Mouse (Mus musculus) kidney, postnatal 25 days (tissue): ENCODE results near the gene Myo1h.

Source experiments
- DNase-seq, 2 experiments: peaks; one replicate each; pipeline ENCODE4 v3.0.0; 2021; ENCODE audit warnings: mixed read lengths in 2 of 2

The Myo1h gene

DNA sequence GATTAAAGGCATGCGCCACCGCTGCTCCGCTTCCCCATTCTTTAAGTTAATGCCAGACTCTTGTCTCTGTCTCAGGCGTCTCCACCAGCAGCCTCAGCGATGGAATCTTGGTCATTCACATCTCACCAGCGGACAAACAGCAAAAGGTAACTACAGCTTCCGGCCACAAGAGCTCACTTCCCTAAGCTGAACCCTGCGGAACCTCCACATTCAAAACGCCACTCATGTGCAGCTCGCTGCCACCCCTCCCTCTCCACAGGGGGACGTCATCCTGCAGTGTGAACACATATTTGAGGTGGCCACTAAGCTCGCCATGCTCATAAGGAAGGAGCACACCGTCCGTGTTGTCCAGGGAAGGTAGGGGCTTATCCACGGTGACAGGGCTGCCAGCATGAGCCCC, 72.0 kb downstream of the Myo1h start:
- no peak for DNase-seq

DNA sequence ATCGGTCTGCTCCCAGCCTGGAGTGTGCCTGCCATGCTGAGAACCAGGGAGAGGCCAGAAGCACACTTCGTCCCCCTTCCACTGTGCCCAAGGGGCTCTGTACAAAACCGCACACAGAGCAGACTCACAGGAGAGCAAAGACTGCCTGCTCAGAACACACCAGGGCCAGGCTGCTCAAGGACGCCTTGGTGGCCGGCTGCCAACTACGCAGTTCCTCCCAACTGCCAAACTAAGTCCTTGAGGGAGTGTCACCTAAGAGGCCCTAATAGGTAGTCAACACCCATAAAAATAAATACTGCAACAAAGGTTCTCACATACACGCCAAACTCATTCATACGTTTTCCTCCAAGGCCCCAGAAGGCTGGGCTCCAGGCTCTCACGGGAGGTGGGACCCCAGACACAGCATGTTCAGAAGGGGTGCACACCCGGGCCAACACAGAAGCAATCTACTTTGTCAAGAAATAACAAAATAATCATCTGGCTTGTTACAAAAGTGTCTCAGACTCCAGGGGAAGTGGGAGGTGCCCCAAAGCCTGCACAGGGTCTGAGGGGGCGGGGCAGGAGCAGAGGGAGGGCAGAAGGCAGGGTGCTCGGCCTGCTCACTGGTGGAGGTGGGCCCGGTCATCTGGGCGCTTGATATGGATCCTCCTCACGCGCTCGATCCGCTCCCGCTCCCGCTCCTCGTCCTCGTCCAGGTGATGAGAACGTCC, 76.2 kb downstream of the Myo1h start:
- peak; percentile 59 to 67 for DNase-seq

DNA sequence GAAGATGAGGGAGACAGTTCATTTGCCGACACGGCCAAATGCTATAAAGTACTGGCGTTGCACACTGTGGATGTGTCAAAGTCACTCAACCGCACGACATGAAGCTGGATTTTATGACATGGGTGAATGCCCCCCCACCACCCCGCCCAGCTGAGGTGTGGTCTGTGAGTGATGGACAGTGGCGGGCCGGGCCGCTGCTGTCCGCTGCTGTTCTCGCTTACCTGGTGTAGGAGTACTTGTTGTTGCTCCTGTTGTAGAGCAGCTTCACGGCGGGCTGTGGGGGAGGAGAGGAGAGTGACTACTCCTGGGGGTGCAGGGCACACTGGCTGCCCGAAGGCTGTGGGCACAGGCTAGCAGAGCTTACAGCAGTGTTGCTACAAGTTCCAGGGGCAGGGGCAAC, 79.2 kb downstream of the Myo1h start:
- DNase-seq: no peak

DNA sequence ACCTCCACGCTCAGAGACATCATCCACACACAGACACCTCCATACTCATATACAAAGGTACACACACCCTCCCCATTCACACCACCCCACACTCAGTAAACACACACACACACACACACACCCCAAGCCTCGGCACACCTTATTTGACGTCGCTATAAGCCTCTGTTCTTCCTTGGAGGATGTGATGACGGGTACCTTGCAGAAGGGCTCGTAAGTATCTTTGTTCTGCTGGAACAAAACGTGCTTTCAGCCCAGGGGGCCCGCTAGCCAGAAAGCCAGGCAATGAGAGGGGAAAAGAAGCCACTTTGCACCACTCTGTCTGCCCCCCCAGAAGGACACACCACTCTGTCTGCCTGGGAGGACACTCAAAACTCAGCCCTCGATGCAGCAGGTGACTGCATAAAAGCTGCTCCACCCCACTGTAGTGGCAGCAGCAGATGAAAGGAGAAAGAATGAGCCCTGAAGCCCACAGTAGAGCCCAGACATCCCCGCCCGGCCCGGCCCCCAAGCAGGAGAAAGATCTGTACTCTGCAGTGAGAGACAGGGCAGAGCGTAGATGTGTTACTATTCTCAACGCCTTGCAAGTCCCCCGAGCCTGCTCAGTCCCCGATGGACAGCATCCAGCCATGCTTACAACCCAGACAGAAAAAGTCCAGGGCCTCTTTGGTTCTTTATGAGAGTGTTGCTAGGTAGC, 80.0 kb downstream of the Myo1h start:
- no peak for DNase-seq

DNA sequence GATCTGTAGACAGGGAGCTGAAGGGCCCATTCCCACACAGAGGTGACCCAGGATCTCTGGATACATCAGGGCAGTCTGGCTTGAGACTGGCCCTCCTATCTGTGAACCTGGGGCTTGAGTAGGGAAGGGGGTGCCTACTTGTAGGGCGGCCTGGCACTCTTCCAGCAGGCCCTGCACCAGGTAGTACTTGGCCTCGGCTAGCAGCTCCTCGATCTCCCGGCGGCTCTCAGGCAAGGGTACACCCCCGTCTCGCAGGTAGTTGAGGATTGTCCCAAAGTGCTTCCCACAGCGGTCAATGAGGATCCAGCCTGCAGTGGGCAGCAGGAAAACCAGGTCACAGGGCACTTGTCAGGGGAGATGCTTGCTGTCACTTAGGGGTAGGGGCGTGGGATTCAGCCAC, 81.0 kb downstream of the Myo1h start:
- DNase-seq: no peak

DNA sequence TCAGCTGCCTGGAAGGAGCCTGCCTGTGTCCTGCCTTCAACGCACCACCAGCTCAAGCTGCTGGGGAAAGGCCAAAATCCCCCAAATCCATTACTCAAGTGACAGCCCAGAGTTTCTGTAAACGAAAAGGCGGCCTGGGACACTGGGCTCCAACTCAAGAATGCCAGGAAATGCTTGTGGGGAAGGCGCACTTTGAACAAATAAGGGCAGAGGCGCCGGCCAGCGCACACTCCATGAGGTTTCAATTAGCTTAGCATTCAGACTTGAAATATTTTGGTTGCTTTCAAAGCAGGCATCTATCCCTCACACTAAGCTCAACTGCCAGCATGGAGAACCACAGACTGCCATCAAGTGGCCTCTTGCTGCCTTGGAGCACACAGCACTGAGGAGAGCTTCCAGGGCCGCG, 81.4 kb downstream of the Myo1h start:
- peak; percentile 79 to 88 for DNase-seq

DNA sequence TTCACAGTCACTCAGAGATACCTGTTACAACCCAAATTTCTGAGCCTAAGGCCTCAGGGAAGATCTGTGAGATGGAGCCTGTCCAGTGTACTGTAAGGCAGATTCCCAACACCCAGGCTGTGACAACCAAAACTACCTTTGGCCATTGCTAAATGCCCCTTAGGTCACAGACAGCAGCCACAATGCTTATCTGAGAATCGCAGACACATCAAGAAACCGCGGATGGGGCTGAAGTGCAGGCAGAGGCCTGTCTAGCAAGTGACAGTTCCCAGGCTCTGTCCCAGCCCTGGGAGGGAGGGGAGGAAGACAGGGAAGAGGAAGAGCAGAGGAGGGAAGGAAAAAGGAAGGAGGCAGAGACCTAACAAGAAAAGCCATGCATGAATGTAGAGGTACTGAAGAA, 82.4 kb downstream of the Myo1h start:
- no peak for DNase-seq

DNA sequence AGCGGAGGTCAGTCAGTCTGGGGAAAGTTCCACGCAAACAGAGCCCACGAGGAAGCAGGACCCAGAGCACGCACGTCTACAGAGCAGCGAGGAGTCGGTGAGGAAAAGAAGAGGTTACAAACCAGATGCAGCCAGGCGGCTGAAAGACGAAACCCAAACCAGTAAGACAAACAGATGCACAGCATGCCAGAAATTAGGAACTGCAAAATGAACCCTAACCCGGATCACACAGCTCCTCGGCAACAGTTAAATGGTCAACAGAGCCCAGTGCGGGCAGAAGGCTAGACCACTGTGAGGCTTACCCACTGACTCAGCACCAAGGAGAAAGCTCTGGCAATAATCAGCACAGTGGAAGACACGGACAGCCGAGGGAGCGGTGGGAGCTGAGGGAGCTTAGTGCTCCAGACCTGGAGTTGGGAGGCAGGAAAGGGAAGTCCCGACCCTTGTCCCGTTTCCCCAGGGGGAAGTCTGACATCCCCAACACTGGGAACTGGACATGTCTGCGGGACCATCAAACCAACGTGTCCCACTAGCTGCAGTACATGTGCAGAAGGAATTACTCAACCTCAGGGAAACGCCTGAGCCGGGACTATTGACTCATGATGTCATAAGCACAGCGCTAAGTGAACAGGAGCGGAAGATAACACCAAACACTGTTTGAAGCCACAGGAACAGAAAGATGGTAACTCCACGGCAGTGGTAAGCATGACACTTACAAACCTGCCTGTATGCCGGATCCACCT, 82.9 kb downstream of the Myo1h start:
- DNase-seq: no peak

DNA sequence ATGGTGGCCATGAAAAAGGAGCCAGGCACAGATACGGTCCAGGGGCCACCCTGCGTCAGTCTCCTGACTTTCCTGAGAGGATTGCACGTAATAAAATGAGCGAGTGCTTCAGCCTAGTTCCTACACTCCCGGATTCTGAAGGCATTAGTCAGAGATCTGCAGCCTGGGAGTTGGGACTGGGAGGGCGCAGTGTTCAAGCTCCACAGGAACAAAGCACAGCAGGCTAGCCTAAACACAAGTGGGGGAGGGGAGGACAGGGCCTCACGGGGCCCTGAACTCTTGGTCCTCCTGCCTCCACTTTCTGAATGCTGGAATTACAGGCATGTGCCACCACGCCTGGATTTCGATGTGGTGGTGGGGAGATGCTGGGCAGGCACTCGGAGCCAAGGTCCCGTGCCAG, 83.6 kb downstream of the Myo1h start:
- DNase-seq: no peak

DNA sequence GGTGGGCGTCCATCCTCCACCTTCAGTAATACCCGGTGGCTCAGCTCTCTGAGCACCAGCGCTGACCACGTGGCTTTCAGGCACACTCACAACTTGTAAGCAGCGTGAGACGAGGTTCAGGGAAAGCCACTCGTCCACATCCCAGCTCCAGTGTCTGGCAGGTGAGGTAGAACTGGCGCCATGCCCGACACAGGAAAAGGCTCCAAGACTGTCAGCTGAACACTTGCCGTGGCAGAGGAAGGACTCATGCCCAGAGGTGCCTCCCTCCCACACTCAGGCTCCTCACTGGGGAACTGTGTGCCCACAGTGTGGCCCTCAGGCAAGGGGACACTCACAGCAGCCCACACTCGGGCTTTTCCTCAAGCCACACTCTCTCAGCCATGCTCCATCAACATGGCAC, 84.2 kb downstream of the Myo1h start:
- DNase-seq: peak; percentile 66 to 73

DNA sequence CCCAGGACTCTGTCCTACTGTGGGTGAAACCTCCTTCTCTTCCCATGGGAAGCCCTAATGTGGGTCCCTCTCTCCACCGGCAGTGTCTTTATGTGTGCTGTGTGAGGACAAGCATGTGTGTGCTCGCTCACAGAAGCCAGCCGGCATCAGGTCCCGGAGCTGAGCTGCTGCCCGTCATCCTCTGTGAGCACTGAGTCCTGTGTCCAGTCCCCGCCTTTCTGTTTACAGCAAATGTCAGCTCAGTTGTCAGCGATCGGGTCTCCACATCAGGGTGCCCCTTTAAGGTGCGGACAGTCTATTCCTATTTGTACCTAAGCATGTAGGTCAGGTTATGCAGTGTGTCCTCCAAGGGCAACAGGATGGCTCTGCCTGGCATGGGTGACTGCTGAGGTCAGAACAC, 84.6 kb downstream of the Myo1h start:
- DNase-seq: no peak

DNA sequence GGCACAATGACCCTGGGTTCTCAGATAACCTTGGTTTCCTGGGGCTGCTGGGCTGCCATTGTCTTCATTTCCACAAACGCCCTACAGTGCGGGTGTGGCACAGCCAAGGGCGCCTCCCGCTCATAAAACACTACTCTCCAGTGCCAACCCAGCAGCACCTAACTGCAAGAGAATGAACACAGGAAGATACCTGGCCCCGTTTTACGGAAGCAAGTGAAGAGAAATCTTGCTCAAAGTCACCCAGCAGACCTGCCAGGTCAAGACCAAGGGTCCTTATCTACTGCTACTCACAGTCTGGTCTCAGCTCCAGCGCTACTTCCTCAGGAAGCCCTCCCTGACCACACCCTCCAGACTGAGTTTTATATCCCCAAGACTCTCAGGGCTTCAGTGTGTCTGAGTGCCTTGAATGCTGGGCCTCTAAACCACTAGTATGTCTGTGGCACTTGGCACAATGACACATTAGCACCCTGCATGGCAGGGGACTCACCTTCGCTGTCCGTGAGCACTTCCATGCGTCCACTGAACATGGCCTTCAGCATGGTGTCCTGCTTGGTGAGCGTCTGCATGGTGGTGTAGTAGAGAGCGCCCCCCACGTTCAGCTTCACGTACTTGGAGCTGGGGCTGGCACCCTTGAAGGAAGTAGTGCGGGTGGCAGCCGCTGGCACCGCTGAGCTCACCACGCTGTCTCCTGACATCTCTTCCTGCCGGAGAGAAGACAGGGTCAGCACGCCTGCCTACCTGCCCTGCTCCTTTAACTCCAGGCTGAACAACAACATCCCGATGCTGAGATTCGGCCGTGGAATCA, 85.6 kb downstream of the Myo1h start:
- peak in 1 of 2 experiments; percentile 65 for DNase-seq

DNA sequence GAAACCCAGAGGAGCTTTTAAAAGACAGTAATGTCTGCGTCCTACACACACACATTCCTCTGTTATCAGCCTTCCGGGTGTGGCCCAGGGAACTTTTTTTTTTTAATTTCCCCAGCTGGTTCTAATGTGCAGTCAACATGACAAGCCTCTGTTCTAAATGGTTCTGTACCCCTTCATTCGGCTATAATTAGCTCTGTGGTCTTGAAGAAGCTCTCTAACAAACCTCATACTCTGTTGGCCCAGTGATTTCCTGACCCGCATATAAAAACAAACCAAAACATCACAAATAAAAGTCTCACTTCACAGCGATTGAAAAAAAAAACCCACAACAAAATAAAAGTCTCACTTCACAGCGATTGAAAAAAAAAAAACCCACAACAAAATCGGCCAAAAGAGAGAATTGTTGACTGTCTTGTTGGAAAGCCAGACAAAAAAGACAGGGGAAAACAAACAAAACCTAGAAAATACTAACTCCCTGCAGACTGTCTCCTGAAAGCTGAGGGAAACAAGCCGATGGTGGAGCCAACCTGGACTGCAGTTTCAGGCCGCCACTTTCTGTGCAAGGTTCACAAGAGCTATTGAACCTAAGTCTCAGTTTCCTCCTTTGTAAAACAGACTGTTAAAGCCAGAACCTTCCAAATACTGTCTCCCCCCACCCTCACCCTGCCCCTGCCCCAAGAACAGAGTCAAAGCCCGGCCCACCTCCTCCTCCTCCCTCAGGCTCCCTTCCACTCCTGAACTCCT, 89.4 kb downstream of the Myo1h start:
- no peak for DNase-seq

DNA sequence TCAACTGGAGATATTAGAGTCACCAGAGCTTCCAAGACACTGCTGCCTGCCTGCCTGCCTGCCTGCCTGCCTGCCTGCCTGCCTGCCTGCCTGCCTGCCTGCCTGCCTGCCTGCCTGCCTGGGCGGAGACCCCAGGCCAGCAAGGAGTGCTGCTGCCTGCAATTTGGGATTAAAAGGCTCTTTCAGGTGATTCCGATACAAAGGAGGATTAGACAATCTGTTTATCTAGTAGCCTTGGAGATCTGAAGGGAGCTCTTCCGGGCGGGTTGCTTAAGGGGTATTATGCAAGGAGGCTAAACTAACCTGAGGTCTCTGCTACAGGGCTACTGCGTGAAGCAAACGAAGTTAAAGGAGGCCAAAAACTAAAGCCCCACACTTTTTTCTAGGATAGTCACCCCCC, 90.0 kb downstream of the Myo1h start:
- DNase-seq: no peak

DNA sequence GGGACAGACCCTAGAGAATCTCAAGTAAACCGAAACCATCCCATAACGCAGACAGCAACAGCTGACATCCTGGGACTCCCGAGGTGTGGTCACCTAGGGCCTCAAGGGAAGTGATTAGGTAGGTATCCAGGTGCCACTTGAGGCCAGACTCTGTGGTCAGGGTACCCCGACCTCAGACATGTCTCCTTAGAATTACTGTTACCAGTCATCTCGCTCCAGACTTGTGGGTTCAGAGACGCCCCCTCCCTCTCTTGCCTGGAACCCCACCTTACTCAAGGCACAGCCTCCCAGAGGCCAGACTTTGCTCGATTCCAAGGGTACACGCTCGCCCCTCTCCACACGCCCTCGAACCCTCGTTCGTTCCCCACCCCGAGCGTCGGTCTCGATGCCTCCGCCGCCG, 90.8 kb downstream of the Myo1h start:
- DNase-seq: no peak

DNA sequence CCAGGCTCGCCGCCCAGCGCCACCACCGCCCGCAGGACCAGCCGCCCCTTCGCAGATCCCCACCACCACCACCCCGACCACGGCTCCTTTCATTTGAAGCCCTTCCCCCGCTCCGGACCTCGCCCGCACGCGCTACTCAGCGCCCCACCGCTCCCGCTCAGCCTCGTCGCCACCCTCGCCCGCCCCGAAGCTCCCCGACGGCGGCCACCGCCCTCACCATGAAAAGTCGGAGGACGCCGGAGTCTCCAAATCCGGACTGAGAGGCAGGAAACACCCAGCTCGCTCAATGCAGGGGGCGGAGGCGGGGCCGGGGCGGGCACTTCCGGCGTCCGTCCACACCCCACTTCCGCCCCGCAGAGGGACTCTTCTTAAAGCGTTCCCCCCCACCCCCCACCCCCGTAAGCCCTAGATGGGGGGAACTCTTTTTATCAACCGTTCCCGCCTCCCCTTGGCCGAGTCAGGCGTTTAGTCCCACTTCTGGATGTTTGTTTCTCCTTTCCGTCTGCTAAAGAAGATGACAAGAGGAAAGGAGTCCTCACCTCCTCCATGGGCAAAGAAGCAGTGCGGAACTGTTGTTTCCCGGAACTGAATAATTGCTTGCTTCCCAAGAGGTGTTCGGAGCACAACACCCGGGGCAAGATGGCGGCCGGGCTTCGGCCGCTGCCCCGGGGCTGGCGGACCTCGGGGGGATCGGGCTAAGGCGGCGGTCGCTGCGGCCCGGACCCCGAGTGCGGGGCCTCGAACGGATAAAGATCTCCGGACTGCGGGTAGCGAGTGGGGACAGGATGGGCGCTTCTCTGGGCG, 91.4 kb downstream of the Myo1h start, which contains the start of the genes Kctd10 and Ube3b:
Gene Kctd10 (minus strand): TSS at position 300 of the 804 bp plus-strand sequence.
Gene Ube3b (plus strand): TSS at position 399 of the 804 bp plus-strand sequence.
- peak; percentile 86 to 92 for DNase-seq

DNA sequence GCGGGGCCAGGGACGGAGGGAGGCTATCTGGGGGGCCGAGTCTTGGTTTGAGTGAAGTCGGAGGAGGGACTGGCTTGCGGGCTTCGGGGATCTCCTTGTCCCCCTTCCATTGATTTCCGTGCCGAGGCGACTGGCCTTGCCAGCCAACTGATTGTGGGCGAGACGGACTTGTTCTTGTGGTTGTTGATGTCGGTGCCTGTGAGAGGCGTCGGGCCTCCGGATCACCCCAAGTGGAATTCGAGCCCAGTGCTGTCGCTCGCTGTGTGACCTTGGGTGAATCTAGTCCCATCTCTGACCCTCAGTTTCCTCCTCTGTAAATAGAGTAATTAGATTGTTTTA, 92.0 kb downstream of the Myo1h start:
- DNase-seq: peak in 1 of 2 experiments; percentile 27

DNA sequence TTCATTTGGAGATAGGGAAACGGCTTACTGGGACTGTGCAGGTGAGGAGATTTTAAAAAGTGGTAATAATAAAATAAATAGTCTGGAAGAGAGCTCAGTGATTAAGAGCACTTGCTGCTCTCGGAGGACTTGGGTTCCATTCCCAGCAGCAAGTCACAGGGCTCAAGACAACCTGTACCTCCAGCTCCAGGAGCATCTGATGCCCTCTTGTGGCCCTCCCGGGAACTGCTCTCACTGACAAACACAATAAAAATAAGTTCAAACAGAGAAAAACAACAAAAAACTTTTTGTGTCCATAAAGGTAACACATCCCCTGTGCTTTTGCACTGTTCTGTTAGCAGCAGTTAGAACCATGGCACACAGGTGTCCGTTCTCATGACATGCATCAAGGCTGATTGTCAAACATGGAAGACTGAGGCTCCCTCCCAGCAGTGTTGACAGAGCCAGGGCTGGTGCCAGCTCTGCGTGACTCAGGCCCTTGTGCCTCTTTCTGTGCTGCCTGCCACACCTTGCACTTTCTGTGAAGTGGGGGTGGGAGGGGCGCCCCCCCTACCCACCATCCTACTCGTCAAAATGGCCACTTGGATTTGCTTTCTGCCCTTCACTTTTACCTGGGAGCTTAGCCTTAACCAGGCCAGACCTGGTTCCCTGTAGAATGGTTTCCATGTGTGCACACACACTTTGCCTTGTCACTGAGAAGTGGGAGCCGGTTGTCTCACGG, 94.4 kb downstream of the Myo1h start:
- peak in 1 of 2 experiments; percentile 72 for DNase-seq

DNA sequence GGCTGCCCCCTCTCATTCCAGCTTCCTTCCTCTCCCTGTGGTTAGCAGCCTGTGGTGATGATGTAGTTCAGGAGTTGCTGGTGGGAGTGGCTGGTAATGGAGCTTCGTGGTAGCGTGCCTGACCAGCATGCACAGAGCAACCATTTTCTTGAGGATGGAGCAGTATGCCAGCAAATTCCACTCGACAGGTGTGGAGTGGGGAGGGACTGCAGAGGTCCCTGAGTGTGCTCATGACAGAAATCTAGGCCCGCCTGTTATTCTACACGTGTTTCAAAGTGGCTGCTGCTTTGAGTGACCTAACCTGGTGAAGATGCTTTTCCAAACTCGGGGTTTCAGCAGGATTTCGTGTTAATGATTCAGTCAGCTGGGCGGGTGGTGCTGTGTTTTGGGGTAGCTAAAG, 95.5 kb downstream of the Myo1h start:
- DNase-seq: no peak

DNA sequence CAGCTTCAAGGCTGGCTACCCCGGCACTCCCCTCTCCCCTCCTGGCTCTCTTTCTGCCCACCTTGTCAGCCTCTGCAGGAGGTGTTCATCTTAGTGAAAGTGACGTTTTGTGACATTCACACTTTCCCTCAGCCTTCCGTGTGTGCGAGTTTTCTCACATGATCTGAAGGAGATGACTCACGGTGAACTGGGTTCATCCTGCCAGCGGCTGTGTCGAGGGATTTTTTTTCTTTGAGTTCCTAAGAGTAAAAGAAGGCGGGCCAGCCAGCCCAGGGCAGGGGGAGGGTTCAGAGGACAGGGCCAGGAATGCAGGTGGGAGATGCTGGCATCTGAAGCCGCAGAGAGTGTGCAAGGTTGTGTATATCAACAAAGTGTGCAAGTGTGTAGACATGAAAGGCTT, 104.2 kb downstream of the Myo1h start:
- DNase-seq: no peak

DNA sequence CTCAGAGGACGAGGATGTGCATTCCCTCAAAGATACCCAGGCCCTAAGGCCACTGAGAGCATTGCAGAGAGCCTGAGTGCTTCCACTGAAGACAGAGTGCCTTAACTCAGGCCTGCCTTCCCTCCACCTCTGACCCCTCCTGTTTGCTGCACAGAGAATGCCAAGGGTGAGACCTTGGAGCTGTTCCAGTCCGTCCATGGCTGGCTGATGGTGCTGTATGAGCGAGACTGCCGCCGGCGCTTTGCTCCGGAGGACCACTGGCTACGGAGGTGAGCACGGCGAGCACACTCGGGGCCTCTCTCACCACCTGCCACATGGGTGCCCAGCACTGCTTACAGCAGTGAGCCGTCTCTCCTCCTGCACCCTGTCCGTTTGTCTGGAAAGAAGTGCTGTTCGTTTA, 117.6 kb downstream of the Myo1h start:
- DNase-seq: no peak
